Mouse (Mus musculus) gastrocnemius, postnatal 10 days (tissue): ENCODE data around the gene Abcf3. TPM values are rescaled to one million over a fixed set of nuclear protein-coding genes. Genes with fewer than 3 reads are reported as not detected.
A peak's percentile ranks its signal among the peaks of the same experiment; 100 is the strongest.

Experiments
- DNase-seq: peaks from one replicate; pipeline ENCODE4 v3.0.0; 2021; ENCODE audit warnings: mixed read lengths
- long read RNA-seq, 2 experiments: library from polyadenylated mRNA; stranded (forward); transcript quantifications; one replicate each; pipeline ENCODE4 v2.0.0; 2021
- total RNA-seq, 2 experiments: library from RNA; stranded (reverse); gene quantifications; 2 replicates each; pipeline ENCODE4 v1.2.3; 2021

The Abcf3 gene
- 10 to 100 TPM; 51.8 to 52.5 TPM for total RNA-seq
- long read RNA-seq, experiment 1, transcript Abcf3-201 (21 exons, 3,090 nt), result major isoform, 51 of 65 reads
- long read RNA-seq, experiment 1, partial matches to known transcripts, result 3 of 65 reads
- long read RNA-seq, experiment 1, other reads (novel, unspliced or antisense), result 11 of 65 reads
- long read RNA-seq, experiment 2, transcript Abcf3-201 (21 exons, 3,090 nt), result major isoform, 64 of 86 reads
- long read RNA-seq, experiment 2, partial matches to known transcripts, result 9 of 86 reads
- long read RNA-seq, experiment 2, other reads (novel, unspliced or antisense), result 13 of 86 reads

DNA sequence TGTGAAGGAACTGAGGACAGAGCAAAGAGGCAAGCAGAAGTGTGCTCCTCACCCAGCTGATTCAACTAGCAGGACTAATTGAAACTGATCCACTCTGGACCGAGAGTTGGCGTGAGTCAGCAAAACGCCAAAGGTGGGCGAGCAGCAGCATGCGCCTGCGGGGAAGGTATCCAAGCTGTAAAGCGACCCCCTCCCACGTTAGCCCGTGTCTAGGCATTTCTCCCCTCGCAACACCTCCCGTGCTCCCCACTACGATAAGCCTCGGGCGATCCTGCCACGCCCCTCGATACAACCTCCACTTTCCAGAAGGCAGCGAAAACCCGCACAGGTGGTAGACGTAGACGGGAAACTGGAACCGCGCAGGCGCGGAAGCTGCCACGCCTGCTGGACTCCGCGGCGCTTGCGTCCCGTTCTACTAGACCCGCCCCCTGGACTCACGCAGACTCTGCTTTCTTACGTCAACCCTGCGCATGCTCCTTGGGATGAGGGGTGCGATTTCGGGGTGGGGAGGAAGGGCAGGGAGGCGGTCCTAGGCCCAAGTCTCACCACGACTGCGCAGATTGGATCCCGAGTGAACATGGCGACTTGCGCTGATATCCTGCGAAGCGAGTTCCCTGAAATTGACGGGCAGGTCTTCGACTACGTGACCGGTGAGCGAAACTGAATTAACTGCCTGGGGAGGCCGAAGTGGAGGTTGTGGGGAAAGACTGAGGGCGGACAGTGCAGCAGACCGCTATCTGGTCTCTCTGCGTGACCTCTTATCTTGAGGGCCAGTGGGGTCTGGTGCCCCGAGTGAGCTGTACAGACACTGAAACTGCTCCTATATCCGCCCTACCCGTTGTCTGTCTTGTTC lies at the start of gene Abcf3:
Abcf3 (plus strand) TSS at position 482 of the 853 bp plus-strand sequence.
- peak; percentile 95 for DNase-seq

DNA sequence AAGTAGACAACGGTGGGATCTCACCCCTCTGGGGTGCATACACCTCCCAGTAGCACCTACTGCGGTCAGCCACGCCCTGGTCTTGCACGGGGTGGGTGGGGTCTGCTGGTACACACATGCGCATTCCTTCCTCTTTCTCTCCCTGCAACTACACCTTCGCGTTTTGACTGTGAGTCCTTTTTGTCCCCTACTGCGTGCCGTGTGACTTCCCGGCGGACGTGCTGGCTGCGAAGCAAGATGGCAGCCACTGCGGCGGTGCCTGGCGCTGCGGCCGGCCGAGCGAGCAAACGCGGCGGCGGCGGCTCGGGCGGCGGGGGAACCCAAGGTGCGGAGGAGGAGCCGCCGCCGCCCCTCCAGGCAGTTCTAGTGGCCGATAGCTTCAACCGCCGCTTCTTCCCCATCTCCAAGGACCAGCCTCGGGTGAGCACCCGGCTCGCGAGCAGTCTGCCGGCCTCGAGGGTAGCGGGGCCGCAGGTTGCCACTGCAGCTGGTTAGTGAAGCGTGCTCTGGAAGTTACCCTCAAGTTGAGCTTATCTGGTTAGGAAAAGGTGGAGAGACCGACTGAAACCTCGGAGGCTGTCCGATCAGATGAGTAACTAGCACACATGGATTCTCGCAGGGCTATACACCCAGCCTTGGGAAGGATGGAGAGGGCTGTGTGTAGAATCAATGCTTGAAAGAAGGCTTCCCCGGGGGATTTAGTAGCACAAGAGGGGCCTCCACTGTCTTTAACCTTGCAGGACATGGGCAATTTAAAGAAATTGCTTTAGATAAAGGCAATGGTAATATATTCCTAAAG lies 49.5 kb upstream of the Abcf3 start, which contains the start of gene Eif2b5:
Eif2b5 (plus strand) TSS at position 141 of the 799 bp plus-strand sequence.
- DNase-seq, result peak; percentile 81

DNA sequence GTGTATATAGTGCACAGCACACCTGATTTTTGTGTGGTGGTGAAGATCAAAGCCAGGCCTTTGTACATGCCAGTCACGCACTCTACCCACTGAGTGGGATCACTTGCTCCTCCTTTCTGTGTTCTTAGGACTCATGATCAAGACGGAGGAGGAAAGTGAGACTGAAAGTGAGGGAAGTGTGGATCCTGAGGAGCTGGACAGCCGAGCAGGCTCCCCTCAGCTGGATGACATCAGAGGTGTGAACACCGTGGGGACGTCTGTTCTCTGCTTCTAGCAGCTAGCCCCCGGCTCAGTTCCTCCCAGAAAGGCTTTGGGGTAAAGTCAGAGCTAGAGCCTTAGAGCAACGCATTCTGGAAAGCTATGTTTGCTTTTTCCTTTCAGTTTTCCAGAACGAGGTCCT lies 42.4 kb upstream of the Abcf3 start:
- no peak for DNase-seq

- DNase-seq, result no peak
Observed at GRCm38 (mm10) chr16:20509349-20509748, 39.0 kb upstream of the Abcf3 start.

DNA sequence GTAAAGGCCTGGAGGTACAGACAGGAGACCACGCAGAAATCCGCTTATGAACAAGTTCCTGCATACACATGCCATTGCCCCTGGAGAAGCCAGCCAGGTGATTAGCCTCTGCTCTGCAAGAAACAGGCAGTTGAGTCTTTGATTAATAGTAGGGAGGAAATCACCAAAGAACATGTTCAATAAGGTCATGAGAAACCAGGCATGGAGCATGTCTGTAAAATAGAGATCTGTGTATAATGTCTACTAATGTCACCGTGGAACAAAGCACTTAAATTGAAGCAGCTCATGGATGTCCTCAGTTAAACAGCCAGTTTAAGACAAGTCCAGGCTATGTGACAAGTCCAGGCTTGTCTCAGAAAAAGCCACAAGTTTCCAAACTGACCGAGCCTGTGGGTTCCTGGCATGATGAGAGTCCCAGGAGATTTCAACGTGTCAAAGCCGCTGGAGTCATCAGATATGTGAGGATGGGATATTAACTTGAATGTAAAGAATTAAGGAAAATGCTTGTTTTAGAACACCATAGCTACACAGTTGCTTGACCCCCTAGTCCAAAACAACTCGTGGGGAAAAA lies 37.0 kb upstream of the Abcf3 start:
- DNase-seq, result no peak

GRCm38 (mm10) chr16:20516032-20516431 lies 32.3 kb upstream of the Abcf3 start:
- DNase-seq, result no peak

GRCm38 (mm10) chr16:20516726-20517201 lies 31.6 kb upstream of the Abcf3 start, which contains the start of gene Dvl3:
Dvl3 (plus strand) TSS chr16:20516982.
- peak; percentile 92 for DNase-seq

- DNase-seq, result no peak
Observed at GRCm38 (mm10) chr16:20517216-20517615, 31.2 kb upstream of the Abcf3 start.

DNA sequence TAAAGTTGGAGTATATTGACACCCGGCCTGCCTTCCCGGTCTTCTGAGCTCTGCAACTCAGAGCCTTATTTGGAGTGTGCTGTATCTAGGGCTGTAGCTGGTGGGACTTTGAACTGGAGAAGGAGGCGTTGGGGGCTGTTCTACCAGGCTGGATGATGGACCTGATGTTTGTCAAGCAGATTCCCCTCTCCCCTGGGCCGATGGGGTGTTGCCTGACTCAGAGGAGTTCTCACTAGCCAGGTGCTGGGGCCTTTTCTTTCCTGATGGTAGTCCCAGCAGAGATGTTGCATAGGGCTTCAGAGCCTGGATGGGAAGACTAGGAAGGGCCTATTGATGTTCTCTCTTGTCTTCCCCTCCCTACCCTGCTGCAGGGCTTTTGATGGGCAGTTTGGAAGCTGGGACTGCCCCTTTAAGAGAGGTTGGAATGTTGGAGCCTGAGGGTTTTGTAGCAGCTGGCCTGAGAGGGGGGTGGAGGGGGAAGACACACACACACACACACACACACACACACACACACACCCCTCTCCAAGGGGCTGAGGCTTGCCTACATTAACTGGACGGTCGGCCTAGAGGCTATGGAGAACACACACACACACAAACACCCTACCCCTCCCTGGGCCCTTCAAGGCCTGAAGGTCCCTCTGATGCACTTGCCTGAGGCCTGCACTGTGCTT lies 30.5 kb upstream of the Abcf3 start:
- DNase-seq, result peak; percentile 51

DNA sequence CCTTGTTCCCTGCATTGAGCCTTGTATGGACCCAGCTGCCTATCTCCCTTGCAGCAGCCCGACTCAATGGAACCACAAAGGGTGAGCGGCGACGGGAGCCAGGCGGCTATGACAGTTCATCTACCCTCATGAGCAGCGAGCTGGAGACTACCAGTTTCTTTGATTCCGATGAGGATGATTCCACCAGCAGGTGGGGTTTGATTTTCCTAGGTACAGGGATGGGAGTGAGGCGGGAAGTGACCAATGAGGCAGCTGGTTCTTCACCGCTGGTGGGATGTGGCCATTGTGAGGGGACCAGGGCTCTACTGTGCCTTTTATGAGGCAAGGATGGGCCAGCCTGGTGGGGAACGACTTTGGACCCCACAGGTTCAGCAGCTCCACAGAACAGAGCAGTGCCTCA lies 24.5 kb upstream of the Abcf3 start:
- DNase-seq, result no peak

DNA sequence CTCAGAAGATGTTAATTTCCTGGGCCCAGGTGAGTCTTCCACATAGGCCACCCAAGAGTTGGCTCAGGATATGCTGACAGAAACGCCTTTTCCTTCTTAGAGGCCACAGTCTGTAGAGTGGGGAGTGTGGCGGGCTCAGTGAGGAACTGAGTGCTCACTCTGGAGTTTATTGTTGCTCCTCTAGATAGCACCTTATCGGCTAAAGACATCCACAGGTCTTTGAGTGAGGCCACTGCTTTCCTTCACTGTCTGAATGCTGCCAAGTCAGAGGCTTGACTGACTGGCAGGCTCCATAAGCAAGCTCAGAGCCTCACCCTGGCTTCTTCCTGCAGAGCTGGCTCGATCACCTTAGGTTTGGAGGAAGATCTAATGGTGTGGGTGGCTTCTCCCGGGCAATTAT lies 19.6 kb upstream of the Abcf3 start:
- no peak for DNase-seq

- DNase-seq, result no peak
Observed at GRCm38 (mm10) chr16:20529375-20529774, 19.0 kb upstream of the Abcf3 start.

- no peak for DNase-seq
Observed at GRCm38 (mm10) chr16:20530941-20531340, 17.4 kb upstream of the Abcf3 start.

- DNase-seq, result no peak
Observed at GRCm38 (mm10) chr16:20534617-20535295, 13.6 kb upstream of the Abcf3 start.

DNA sequence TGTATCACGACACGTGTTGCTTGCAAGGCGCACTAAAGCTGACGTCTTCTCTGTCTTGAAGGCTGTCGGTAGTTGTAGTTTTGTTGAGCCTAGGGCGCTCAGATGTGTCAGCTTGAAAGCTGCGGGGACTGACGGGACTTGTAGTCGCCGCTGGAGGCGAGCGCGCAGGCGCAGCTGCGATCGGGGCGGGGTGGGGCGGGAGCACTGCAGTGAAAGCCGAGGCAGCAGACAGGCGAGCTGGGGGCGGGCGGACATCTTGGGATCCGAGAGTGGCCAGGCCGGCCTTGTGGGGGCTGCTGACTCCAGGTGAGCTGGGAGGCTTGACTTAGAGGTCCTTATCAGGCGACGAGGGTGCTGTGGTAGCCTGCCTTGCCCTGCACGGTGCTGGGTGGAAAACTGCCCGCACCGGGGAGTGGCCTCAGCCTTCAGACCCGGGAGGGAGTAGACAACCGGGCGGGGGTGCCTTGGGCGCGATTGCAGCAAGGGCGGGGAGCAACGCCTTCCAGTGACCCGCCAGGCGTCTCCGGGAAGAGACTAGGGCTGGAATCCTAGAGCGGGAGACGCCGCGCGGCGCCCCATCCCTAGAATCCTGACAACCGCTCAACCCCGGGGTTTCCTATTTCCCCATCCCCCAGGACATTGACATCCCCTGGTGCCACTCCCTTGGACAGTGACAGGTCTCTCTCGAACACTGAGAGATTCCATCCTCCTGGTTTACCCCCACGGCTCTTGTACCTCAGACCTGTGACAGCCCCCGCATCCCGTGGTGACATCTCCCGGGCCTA lies 12.9 kb upstream of the Abcf3 start, which contains the start of gene Ap2m1:
Ap2m1 (plus strand) TSS at position 183 of the 785 bp plus-strand sequence.
- peak; percentile 90 for DNase-seq

DNA sequence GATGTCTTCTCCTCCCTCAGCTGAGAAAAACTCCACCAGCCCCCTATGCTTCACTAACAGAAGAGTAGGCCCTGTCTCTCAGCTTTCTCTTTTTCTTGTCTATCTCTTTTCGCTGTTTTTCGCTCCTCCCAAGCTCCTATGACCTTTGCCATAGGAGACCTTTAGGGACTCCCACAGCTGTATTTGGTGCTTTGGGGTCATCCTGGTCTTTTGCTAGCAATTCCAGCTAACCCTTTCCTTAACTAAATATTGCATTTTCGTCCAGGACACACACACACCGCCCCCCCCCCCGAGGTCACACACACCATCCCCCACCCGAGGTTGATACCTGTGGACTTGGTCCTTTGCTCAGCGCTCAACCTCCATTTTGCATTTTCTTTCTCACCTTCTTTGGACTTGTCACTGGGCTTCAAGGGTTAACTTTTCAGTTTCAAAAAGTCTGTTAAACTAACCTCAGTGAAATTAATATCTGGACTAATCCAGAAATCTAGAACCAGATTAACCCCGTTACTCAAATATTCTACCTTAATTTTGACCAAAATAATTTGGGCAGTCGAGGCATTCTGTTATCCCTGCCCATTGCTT lies 12.2 kb upstream of the Abcf3 start:
- no peak for DNase-seq

GRCm38 (mm10) chr16:20537071-20537471 lies 11.3 kb upstream of the Abcf3 start:
- DNase-seq, result no peak

DNA sequence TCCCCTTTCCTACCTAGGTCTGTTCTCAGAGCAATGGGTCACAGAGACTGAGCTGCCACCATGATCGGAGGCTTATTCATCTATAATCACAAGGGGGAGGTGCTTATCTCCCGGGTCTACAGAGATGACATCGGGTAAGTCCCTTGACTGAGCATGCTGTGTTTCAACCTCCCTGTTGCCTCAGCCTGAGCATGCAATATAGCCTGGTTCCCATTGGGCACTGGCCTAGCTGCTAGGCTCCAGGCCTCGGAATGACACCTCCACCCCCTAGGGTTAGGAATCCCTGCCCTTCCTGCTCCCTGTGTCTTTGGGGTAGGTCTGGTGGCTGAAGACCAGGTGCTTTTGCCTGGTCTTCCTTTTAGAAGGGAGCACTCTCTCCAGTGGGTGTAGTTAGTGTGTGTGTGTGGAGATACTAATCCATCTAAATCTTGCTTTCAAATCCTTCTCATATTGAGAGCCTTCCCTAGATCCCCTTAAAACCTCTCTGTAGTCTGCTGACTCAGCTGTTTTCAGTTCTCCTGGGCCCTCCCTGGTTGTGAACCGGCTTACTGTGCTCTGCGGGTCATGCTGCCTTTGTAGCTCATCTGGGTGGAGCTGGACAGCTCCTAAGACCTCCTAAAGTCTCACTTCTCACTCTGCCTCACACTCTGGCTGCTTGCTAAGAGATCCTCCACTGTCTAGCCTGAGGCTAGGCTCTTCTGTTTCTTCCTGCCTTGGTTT lies 10.6 kb upstream of the Abcf3 start:
- no peak for DNase-seq

GRCm38 (mm10) chr16:20539649-20540048 lies 8.7 kb upstream of the Abcf3 start:
- no peak for DNase-seq
